Mouse (Mus musculus) myocyte (in vitro differentiated cells): Measurements from ENCODE around the gene Fam241a.

Experiments used
- CEBPB ChIP-seq: IDR thresholded peaks from 2 replicates; pipeline ENCODE4 v1.6.1; 2011; ENCODE audit warnings: mild to moderate bottlenecking, moderate library complexity; ENCODE audit not compliant: poor library complexity, insufficient read depth, severe bottlenecking
- MAX ChIP-seq: IDR thresholded peaks from one replicate; pipeline ENCODE4 v1.6.1; 2011; ENCODE audit warnings: low read depth, mild to moderate bottlenecking, control low read depth
- POLR2A ChIP-seq: IDR thresholded peaks from one replicate; pipeline ENCODE4 v1.6.1; 2011; ENCODE audit warnings: low read depth, mild to moderate bottlenecking, control low read depth, moderate library complexity; ENCODE audit not compliant: insufficient read length
- POLR2AphosphoS2 ChIP-seq: IDR thresholded peaks from one replicate; pipeline ENCODE4 v1.6.1; 2011; ENCODE audit warnings: low read depth, control low read depth; ENCODE audit not compliant: insufficient read length
- REST ChIP-seq: IDR thresholded peaks from one replicate; pipeline ENCODE4 v1.6.1; 2011; ENCODE audit warnings: mild to moderate bottlenecking, control low read depth, moderate library complexity; ENCODE audit not compliant: insufficient read depth, insufficient read length
- TCF12 ChIP-seq: IDR thresholded peaks from one replicate; pipeline ENCODE4 v1.6.1; 2011; ENCODE audit warnings: mild to moderate bottlenecking, control low read depth; ENCODE audit not compliant: poor library complexity, insufficient read depth, severe bottlenecking
- USF1 ChIP-seq: IDR thresholded peaks from one replicate; pipeline ENCODE4 v1.6.1; 2011; ENCODE audit warnings: low read depth, mild to moderate bottlenecking, control low read depth, moderate library complexity

GRCm38 (mm10) chr3:127841926-127842325, 54.2 kb downstream of the Fam241a start:
- TF ChIP-seq POLR2A, result no peak
- TF ChIP-seq TCF12, result no peak
- no peak for TF ChIP-seq USF1
- TF ChIP-seq POLR2AphosphoS2, result no peak
- TF ChIP-seq CEBPB, result no peak
- no peak for TF ChIP-seq REST
- TF ChIP-seq MAX, result no peak
